Mouse (Mus musculus) liver, embryonic 11.5 days (tissue): Measurements from ENCODE around the gene Nlrp9c. TPM values are rescaled to one million over a fixed set of nuclear protein-coding genes. Genes with fewer than 3 reads are reported as not detected.
"Not testable (repeated sequence)": the region's sequence is repeated elsewhere in the genome, so short reads cannot be mapped to it uniquely, and the experiment has no call there.

Experiments used
- ATAC-seq: fragments of 200-750 bp; cut with Nextera tagmentation; replicated peaks from 2 replicates; pipeline ENCODE4 v1.8.0; 2017; ENCODE audit warnings: moderate number of reproducible peaks, mild to moderate bottlenecking, moderate TSS enrichment, moderate library complexity; ENCODE audit not compliant: low FRiP score
- DNase-seq: peaks from one replicate; pipeline ENCODE4 v3.0.0-alpha.2; 2017; ENCODE audit warnings: low spot score
- H3K27ac ChIP-seq: fragments of 300-500 bp; sonication (generic); 2 replicates; pipeline ENCODE4 v1.5.1; 2014; ENCODE audit warnings: mild to moderate bottlenecking, low read depth, low read length, control low read depth
- H3K27me3 ChIP-seq: fragments of 300-500 bp; sonication (generic); replicated peaks from 2 replicates; pipeline ENCODE4 v1.6.1; 2014; ENCODE audit warnings: low read length, mixed read lengths; ENCODE audit not compliant: control insufficient read depth, insufficient read depth
- H3K36me3 ChIP-seq: fragments of 300-500 bp; sonication (generic); 2 replicates; pipeline ENCODE4 v1.6.1; 2014; ENCODE audit warnings: mild to moderate bottlenecking, low read length, moderate library complexity, mixed read lengths; ENCODE audit not compliant: control insufficient read depth, insufficient read depth
- H3K4me1 ChIP-seq: fragments of 300-500 bp; sonication (generic); replicated peaks from 2 replicates; pipeline ENCODE4 v1.6.1; 2014; ENCODE audit warnings: low read length, mixed read lengths; ENCODE audit not compliant: control insufficient read depth, insufficient read depth
- H3K4me2 ChIP-seq: fragments of 300-500 bp; sonication (generic); 2 replicates; pipeline ENCODE4 v1.6.1; 2014; ENCODE audit warnings: mild to moderate bottlenecking, control low read depth, moderate library complexity
- H3K4me3 ChIP-seq: fragments of 300-500 bp; sonication (generic); 2 replicates; pipeline ENCODE4 v1.5.1; 2014; ENCODE audit warnings: low read depth, low read length, control low read depth
- H3K9ac ChIP-seq: fragments of 300-500 bp; sonication (generic); 2 replicates; pipeline ENCODE4 v1.6.1; 2014; ENCODE audit warnings: low read depth, low read length, control low read depth
- H3K9me3 ChIP-seq: fragments of 300-500 bp; sonication (generic); 2 replicates; pipeline ENCODE4 v1.6.1; 2016; ENCODE audit warnings: low read length, inconsistent platforms, mixed read lengths; ENCODE audit not compliant: control insufficient read depth
- WGBS: fragments of 180-500 bp; shearing (Covaris S2); extraction: QIAGEN DNeasy Blood & Tissue Kit; methylation state at CpG from one replicate; pipeline ENCODE4 v1.1.7; 2014; 5-methylcytosine and 5-hydroxymethylcytosine counted together
- polyA plus RNA-seq: library from polyadenylated mRNA; unstranded; fragments of >200 nt; fragmentation: Nextera tagmentation; extraction: Ambion mirVana; gene quantifications from 2 replicates; pipeline ENCODE4 v1.2.1, GENCODE M21; 2014

The Nlrp9c gene
- polyA plus RNA-seq = not detected in 2 replicates

DNA sequence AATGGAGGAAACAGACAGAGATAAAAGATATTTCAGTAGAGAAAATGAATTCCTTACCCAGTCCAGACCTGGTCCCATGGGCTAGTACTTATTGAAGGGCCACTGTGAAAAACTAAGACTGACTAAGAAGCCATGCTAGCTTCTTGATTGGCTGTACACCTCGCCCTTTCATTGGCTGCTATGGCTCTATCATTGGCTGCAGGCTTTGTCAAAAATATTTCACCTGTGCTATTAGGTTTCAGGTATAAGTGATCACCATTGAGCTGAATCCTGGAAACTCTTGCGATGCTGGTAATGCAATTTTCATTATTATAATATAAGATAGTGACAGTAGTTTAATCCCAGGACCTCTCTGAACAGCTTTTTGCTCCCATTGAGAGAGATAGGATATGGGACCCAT, at the start of gene Nlrp9c:
Gene Nlrp9c (minus strand): TSS at position 101 of the 400 bp plus-strand sequence.
- not testable (repeated sequence) for DNase-seq, H3K4me1 ChIP-seq, H3K9ac ChIP-seq, H3K9me3 ChIP-seq, H3K36me3 ChIP-seq, H3K4me3 ChIP-seq, ATAC-seq, H3K4me2 ChIP-seq, H3K27me3 ChIP-seq, H3K27ac ChIP-seq
- WGBS = 63% methylated on average over 2 of the region's 2 CpGs

DNA sequence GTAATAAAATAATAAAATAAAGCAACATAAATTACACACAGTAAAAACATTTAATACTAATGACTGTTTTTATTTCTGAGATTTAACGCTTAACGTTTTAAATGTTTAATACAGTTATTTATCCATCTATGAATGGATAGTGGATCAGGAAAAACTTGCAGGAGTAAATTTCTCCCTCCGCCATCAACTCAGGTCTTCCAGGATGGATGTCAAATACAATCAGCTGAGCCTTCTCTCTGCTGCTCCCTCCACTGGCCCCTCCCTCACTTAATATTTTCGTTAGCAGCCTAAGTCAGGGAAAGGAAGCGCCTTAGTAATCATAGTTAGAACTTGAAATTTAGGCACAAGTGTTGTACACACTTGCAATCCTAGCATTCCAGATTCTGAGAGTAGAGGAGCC, 31.3 kb upstream of the Nlrp9c start, which contains the start of gene Nlrp4a:
Gene Nlrp4a (plus strand): TSS at position 301 of the 400 bp plus-strand sequence.
- no peak within 1 kb of the TSS for H3K27ac ChIP-seq
- no peak within 1 kb of the TSS for H3K4me2 ChIP-seq
- H3K27me3 ChIP-seq = no peaks in the 10 kb centered on the region
- 78% methylated on average over 5 of the region's 5 CpGs for WGBS
- no peaks in the 10 kb centered on the region for H3K36me3 ChIP-seq
- H3K9me3 ChIP-seq = no peaks in the 10 kb centered on the region
- no peaks in the 10 kb centered on the region for H3K4me1 ChIP-seq
- DNase-seq (no peak), ATAC-seq (no peak)
- no peak within 1 kb of the TSS for H3K9ac ChIP-seq
- no peak within 1 kb of the TSS for H3K4me3 ChIP-seq

DNA sequence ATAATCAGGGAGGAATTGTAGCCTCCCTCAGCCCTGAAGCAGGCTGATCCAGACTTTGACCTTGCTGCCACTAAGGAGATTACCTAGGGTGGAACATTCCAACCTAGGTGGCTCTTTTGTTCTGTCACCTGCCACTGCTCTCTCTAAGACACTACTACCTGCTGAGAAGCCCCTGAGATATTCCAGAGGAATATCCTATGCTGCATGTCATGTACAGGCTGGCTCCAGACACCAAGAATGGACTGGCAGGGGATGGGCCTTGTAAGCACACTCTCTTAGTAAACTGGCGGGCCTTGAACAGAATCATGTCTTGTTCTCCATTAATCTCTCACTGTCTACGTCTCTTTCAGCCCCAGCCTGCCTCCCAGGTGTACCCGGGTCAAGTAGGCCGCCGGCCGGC, 11.7 kb downstream of the Nlrp9c start:
- not testable (repeated sequence) for ATAC-seq

DNA sequence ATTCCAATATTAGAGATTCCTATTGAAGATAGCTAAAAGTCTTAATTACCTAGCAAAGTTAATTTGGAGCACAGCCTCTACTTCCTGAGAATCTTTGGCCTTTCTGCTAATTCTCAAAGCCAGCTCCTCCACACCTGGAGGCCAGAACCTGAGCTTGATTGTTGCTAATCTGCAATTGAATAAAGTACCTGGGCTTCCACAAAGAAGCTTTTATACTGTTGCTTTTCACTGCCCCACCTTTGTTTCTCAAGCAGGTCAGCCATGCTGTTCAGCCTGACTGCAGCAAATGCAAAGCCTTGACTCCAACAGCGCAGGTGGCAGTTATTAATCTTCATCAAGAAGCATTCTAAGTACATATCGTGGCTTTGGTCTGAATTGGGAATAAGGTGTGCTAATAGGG, 12.4 kb downstream of the Nlrp9c start:
- not testable (repeated sequence) for H3K27ac ChIP-seq, H3K36me3 ChIP-seq, H3K4me3 ChIP-seq, H3K4me2 ChIP-seq, H3K27me3 ChIP-seq, DNase-seq, H3K9ac ChIP-seq, H3K4me1 ChIP-seq, H3K9me3 ChIP-seq, ATAC-seq
- WGBS = 68% methylated on average over 2 of the region's 2 CpGs

More for the DNA sequence above, 11.7 kb downstream of the Nlrp9c start:
- H3K27ac ChIP-seq, H3K4me2 ChIP-seq, H3K9ac ChIP-seq, DNase-seq, H3K4me3 ChIP-seq, H3K36me3 ChIP-seq, H3K27me3 ChIP-seq, H3K4me1 ChIP-seq, H3K9me3 ChIP-seq: not testable (repeated sequence)
- WGBS = 80% methylated on average over 6 of the region's 6 CpGs

DNA sequence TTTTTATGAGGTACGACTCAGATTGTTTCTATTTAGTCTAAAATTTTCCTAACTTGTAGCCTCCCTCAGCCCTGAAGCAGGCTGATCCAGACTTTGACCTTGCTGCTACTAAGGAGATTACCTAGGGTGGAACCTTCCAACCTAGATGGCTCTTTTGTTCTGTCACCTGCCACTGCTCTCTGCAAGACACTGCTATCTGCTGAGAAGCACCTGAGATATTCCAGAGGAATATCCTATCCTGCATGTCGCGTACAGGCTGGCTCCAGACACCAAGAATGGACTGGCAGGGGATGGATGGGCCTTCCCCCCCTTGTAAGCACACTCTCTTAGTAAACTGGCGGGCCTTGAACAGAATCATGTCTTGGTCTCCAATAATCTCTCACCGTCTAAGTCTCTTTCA, 16.8 kb downstream of the Nlrp9c start:
- not testable (repeated sequence) for H3K9me3 ChIP-seq, H3K27ac ChIP-seq, H3K27me3 ChIP-seq, H3K9ac ChIP-seq, H3K4me2 ChIP-seq, H3K4me1 ChIP-seq, DNase-seq, H3K4me3 ChIP-seq, H3K36me3 ChIP-seq, ATAC-seq
- 77% methylated on average over 5 of the region's 5 CpGs for WGBS

DNA sequence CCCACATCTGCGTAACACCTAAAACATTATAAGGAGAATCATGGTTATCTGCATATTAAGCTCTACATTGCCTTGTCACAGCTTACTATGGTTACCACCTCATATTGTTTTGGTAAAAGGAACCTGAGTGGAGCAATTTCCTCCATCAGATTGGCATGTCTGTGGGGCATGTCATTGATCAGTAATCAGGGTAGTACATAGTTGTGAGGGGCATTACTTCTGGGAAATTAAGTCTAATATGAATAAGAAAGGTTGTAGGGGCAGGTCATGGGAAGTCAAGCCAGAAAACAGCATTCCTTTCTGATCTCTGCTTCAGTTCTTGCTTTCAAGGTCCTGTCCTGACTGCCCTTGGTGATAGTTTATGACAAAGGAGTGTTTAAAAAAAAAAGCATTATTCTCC, 22.7 kb downstream of the Nlrp9c start:
- DNase-seq (no peak), ATAC-seq (no peak)
- Histone ChIP-seq H3K9ac (no peak overlapping the region), H3K4me1 (no peaks in the 10 kb centered on the region), H3K4me3 (no peak overlapping the region), H3K36me3 (no peaks in the 10 kb centered on the region), H3K4me2 (no peak overlapping the region), H3K27me3 (no peaks in the 10 kb centered on the region), H3K9me3 (no peaks in the 10 kb centered on the region), H3K27ac (no peak overlapping the region)
- WGBS = 93% methylated on average over 1 of the region's 1 CpGs

DNA sequence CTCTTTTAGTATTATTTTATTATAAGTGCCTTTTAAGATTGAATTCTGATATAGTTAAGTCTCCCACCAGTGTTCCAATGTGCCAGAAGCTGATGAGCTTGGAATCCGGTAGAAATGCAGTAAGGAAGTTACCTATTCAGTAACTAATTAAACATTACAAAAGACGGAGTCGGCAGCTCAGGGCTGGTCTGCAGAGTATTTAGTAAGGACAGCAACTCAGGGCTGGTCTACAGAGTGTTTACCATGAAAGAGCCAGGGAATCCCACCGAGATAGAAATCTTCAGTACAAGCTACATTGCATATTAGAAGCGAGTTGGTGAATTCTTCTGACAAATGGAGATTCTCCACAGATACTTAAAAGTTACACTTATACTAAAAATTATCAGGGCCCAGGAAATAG, 30.3 kb downstream of the Nlrp9c start:
- H3K4me2 ChIP-seq, H3K4me1 ChIP-seq, H3K9ac ChIP-seq, H3K9me3 ChIP-seq, DNase-seq, ATAC-seq, H3K27me3 ChIP-seq, H3K27ac ChIP-seq, H3K36me3 ChIP-seq, H3K4me3 ChIP-seq: not testable (repeated sequence)
- 80% methylated on average over 5 of the region's 5 CpGs for WGBS

DNA sequence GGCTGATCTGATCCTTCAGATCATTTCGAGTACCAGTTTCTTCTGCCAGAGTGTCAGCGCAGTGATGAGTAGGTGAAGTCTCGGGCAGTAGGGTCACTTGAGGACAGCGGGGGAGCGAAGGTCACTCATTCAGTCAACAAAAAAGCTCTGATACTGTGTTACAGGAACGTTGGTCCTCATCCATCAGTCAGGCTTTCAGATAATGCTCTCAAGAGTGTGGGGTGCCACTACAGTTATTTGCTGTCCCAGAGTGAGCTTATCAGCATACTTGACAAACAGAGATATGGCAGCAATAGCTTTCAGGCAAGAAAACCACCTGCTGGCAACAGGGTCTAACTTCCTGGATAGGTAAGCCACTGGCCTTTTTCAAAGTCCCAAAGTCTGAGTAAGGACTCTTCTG, 46.8 kb downstream of the Nlrp9c start:
- not testable (repeated sequence) for H3K36me3 ChIP-seq, ATAC-seq, H3K9me3 ChIP-seq, H3K4me2 ChIP-seq, H3K4me1 ChIP-seq, H3K27me3 ChIP-seq, DNase-seq, H3K27ac ChIP-seq, H3K9ac ChIP-seq, H3K4me3 ChIP-seq
- WGBS = 77% methylated on average over 5 of the region's 6 CpGs

DNA sequence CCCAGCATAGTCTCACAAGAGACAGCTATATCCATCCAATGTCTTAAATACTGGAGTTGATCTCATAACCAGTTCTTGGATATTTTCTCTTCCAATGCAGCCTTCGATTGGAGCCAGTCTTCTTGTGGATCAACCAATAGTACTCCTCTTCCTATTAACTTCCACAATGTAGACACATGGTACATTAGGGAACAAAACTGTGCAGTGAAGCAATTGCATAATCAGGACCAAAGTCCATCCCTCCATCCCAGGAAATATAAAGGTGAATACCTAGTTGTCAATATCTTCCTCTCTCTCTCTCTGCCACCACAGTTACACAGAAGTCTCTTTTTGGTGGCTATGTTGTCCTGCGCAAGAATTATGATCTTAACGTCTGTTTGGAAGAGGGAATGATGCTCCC, 51.2 kb downstream of the Nlrp9c start:
- not testable (repeated sequence) for H3K9me3 ChIP-seq, H3K27me3 ChIP-seq, ATAC-seq, H3K4me3 ChIP-seq, H3K4me2 ChIP-seq, H3K27ac ChIP-seq, DNase-seq, H3K9ac ChIP-seq, H3K4me1 ChIP-seq, H3K36me3 ChIP-seq
- 78% methylated on average over 2 of the region's 3 CpGs for WGBS
